Mouse (Mus musculus) frontal cortex, postnatal 14 days (tissue): Measurements from ENCODE around the gene Tyrp1.

Experiments used
- DNase-seq, 2 experiments: peaks; one replicate each; pipeline ENCODE4 v3.0.0; 2022; ENCODE audit warnings: low spot score in 2 of 2

The Tyrp1 gene

GRCm38 (mm10) chr4:80895278-80895894 is 61.5 kb downstream of the Tyrp1 start:
- no peak for DNase-seq
